8 mouse cellular contexts compared by ENCODE assay signal in the genomic region with DNA sequence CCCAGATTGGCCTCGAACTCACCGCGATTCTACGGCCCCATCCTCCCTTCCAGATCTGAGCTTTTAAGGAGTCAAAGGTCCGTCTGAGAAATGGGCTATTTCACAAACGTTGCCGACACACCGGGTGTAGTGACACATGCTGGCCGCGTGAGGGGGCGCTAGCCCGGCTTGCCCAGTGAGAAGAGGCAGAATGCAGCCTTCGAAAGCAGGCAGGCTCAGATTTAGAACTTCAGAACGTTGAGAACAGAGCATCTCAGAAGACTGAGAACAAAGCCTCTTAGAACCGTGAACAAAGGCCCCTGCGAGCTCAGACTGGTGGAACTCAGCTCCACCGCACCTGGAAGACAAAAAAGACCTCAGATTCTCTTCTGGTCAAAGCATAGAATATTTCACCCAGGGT. TPM values are rescaled to one million over a fixed set of nuclear protein-coding genes. Genes with fewer than 3 reads are reported as not detected.
A peak's percentile ranks its signal among the peaks of the same experiment; 100 is the strongest.
DNase-seq lines count a peak whose midpoint lies in the region; ATAC-seq lines count a peak whose summit lies in the region.

No protein-coding gene starts in this region.

- H3K4me1 ChIP-seq in hindbrain, embryonic 12.5 days, result peaks cover 20% of the 10 kb centered on the region

- H3K27me3 ChIP-seq in hindbrain, embryonic 12.5 days, result no peaks in the 10 kb centered on the region

- no peaks in the 10 kb centered on the region for H3K9me3 ChIP-seq in hindbrain, embryonic 12.5 days (replicated peaks)

- 0 out of 2 replicates have a peak overlapping the region, but pooled peaks have one; percentile 2 for H3K9ac ChIP-seq in hindbrain, embryonic 12.5 days

- H3K4me3 ChIP-seq in hindbrain, embryonic 12.5 days, result peak overlapping the region; percentile 13

- H3K36me3 ChIP-seq in hindbrain, embryonic 12.5 days, result peaks cover 14% of the 10 kb centered on the region; the same call in 1 of the 2 replicates

- peak overlapping the region; percentile 35 for H3K4me2 ChIP-seq in hindbrain, embryonic 12.5 days (replicated peaks)

- WGBS in hindbrain, embryonic 12.5 days, result 5% methylated on average over 17 of the region's 17 CpGs

- DNase-seq in Muller cell, postnatal 12 days (ENCODE audit: inconsistent ontology term), result peak; percentile 84
- DNase-seq in cerebellum, postnatal 10 days, result peak; percentile 83
- peak; percentile 65 to 80 for DNase-seq in frontal cortex, postnatal 10 days (ENCODE audit: low spot score in 2 of 2)
- peak; percentile 62 to 75 for DNase-seq in layer of hippocampus, postnatal 25 days (ENCODE audit: extremely low spot score in 1 of 2, low spot score in 1 of 2)
- peak; percentile 84 for DNase-seq in lung, postnatal 25 days (ENCODE audit: low spot score)
- DNase-seq in retina, embryonic 14.5 days (ENCODE audit: low spot score), result peak; percentile 76
- peak; percentile 50 for DNase-seq in urinary bladder, adult 2 months (ENCODE audit: low spot score)

- peak overlapping the region; percentile 58 for H3K27ac ChIP-seq in hindbrain, embryonic 12.5 days

- ATAC-seq in hindbrain, embryonic 12.5 days (ENCODE audit: low FRiP score), result no peak

RNA-seq across cellular contexts. Expression of gene Dact3, which starts 0.9 kb away (rescaled TPM):
- polyA plus RNA-seq in hindbrain, embryonic 12.5 days (2016; fragmentation: Nextera tagmentation; extraction: Ambion mirVana), result 9.0 and 10.4 TPM in 2 replicates
- total RNA-seq in layer of hippocampus, postnatal 25 days (2021), result 100 to 1,000 TPM; 150 to 160 TPM
- polyA plus RNA-seq in urinary bladder, adult 2 months (2012; rRNA removed), result 61.5 and 82.9 TPM in 2 replicates

RNA-seq across cellular contexts. Expression of gene Gng8, which starts 17.4 kb away (rescaled TPM):
- polyA plus RNA-seq in hindbrain, embryonic 12.5 days (2016; fragmentation: Nextera tagmentation; extraction: Ambion mirVana), result 12.1 and 13.6 TPM in 2 replicates
- total RNA-seq in layer of hippocampus, postnatal 25 days (2021), result 1 to 10 TPM; 2.5 to 3.2 TPM
- 26.7 and 27.5 TPM in 2 replicates for polyA plus RNA-seq in urinary bladder, adult 2 months (2012; rRNA removed)

RNA-seq across cellular contexts. Expression of gene Prkd2, which starts 31.5 kb away (rescaled TPM):
- polyA plus RNA-seq in hindbrain, embryonic 12.5 days (2016; fragmentation: Nextera tagmentation; extraction: Ambion mirVana), result 8.8 and 9.3 TPM in 2 replicates
- 1 to 10 TPM; 5.2 to 6.9 TPM for total RNA-seq in layer of hippocampus, postnatal 25 days (2021)
- 19.2 and 24.4 TPM in 2 replicates for polyA plus RNA-seq in urinary bladder, adult 2 months (2012; rRNA removed)

RNA-seq across cellular contexts. Expression of gene Ptgir, which starts 32.1 kb away (rescaled TPM):
- 1.6 and 2.1 TPM in 2 replicates for polyA plus RNA-seq in hindbrain, embryonic 12.5 days (2016; fragmentation: Nextera tagmentation; extraction: Ambion mirVana)
- under 1 TPM in 1 of 2 experiments, not detected in 1; 0.09 TPM for total RNA-seq in layer of hippocampus, postnatal 25 days (2021)
- polyA plus RNA-seq in urinary bladder, adult 2 months (2012; rRNA removed), result 3.9 and 5.1 TPM in 2 replicates

RNA-seq across cellular contexts. Expression of gene Calm3, which starts 49.7 kb away (rescaled TPM):
- 185 and 210 TPM in 2 replicates for polyA plus RNA-seq in hindbrain, embryonic 12.5 days (2016; fragmentation: Nextera tagmentation; extraction: Ambion mirVana)
- 1,000 to 10,000 TPM; 2,256 to 2,439 TPM for total RNA-seq in layer of hippocampus, postnatal 25 days (2021)
- 182 and 223 TPM in 2 replicates for polyA plus RNA-seq in urinary bladder, adult 2 months (2012; rRNA removed)
